Mouse (Mus musculus): ENCODE data around the gene 1700025G04Rik.
A peak's percentile ranks its signal among the peaks of the same experiment; 100 is the strongest.

Gene 1700025G04Rik

GRCm38 (mm10) chr1:152033731-152034130 is 56.2 kb downstream of the 1700025G04Rik start:
- DNase-seq (ENCODE audit: low read depth, low spot score): no peak

GRCm38 (mm10) chr1:152032144-152032543 is 57.8 kb downstream of the 1700025G04Rik start:
- DNase-seq (ENCODE audit: low read depth, low spot score): no peak

- DNase-seq (ENCODE audit: low read depth, low spot score): no peak
Observed at GRCm38 (mm10) chr1:152030546-152030945, 59.4 kb downstream of the 1700025G04Rik start.

DNA sequence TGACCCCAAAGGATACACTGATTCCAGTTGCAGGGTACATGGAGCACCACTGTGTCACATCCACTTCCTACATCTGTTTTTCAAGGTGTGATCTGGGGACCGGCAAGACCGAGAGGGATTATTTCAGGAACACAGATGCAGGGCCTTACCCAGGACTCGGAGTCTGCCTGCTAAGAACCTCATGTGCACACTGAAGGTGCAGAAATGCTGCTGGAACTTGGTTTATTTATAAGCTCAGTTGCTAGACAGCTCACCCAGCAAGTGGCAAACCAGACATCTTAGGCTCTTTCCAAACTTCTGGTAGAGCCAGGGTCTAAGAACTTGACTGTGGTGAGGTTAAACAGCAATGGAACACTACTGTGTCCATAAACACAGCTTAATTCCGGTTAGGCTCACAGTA is 61.2 kb downstream of the 1700025G04Rik start:
- DNase-seq (ENCODE audit: low read depth, low spot score): no peak

DNA sequence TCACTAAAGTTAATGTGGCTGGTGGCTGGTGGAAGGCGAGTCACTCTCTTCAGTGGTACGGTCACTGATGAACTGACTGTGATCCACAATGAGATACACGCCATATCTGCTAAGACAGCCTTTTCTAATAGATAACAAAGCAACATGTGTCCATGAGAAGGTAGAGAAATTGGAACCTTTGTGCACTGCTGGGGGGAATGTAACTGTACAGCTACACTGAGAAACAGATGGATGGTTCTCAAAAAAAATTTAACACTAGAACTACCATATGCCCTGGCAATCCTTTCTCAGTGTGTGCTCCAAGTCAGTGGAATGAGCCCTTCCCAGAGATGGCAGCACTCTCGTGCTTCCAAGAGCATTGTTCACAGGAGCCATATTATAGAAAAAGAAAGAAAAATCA is 63.2 kb downstream of the 1700025G04Rik start:
- no peak for DNase-seq (ENCODE audit: low read depth, low spot score)

DNA sequence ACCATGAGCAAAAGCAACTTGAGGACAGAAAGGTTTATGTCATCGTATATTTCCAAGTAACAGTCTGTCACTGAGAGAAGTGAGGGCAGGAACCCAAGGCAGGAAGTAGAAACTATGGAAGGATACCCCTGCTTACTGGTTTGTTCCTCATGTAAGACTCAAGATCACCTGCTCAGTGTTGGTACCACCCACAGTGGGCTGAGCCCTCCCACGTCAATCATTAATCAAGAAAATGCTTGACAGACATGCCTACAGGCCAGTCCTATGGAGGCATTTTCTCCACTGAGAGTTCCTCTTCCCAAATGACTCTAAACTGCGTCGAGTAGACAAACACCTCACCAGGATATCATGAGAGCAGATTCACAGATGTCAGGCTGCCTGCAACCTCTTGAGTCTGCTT is 64.6 kb downstream of the 1700025G04Rik start:
- DNase-seq (ENCODE audit: low read depth, low spot score): no peak

GRCm38 (mm10) chr1:152024019-152024787 is 65.7 kb downstream of the 1700025G04Rik start:
- DNase-seq (ENCODE audit: low read depth, low spot score): peak; percentile 13

DNA sequence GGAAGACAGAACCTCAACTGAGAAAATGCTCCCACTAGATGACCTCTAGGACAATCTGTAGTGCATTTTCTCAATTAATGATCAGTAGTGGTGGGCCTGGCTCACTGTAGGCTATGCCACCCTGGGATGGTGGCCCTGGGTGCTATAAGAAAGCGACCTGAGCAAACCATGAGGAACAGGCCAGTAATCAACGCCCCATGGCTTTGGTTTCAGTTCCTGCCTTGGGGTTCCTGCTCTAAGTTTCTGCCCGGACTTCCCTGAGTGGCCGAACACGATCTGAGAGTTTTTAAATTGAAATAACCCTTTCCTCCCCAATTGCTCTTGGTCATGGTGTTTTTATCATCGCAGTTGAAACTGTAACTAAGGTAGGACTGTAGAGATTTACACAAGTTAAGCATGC is 69.1 kb downstream of the 1700025G04Rik start:
- no peak for DNase-seq (ENCODE audit: low read depth, low spot score)

DNA sequence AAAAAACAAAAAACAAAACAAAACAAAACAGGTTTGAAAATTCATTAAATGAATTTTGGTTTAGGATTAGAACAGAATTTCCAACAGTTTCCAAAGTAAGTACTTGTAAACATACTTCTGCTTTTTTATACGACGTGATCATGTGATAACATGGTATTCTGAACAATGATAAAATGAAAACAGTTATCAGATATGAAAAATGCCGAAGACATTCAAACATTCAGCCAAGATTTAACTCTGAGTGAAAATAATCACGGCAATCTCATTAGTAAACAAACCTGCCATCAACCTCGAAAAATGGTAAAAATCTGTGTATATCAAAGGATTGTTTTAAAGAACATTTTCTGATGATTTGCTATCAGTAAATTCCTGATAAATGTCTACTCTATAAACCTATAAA is 69.9 kb downstream of the 1700025G04Rik start:
- DNase-seq (ENCODE audit: low read depth, low spot score): no peak

DNA sequence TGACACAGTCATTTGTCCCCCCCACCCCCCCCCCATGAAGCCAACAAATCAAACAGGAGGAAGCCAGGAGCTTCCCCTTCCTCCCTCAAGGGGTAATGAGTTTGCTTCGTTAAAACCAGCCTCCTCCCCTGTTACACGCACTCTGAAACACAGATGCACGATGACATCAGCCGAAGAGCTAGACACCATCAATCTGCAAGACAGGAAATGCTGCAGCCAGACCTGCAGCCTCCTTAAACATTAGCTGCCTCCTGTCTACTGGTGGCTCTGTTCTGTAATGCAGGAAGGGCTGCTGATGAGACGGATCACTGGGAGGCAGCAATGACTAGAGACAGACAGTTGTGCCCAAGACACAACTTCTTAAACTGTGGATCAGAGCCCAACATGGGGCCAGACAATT is 70.7 kb downstream of the 1700025G04Rik start:
- DNase-seq (ENCODE audit: low read depth, low spot score): no peak

DNA sequence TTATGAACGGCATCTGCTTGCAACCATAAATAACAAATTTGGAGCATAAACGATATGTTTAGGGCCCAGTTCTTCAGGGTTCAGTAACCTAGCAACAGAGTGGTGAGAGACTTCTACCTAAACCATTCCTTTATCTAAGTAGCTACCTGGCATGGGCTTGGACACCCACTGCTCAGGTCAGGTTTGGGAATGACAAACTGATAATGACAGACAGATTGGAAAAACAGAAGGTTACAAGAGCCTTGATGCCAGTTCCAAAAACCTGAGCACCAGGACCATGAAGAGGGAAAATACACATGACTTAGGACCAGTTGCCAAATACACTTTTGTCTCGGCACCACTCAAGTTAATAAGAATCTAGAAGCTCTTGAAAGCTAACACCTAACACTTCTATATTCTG is 71.6 kb downstream of the 1700025G04Rik start:
- no peak for DNase-seq (ENCODE audit: low read depth, low spot score)

GRCm38 (mm10) chr1:152016663-152017062 is 73.3 kb downstream of the 1700025G04Rik start:
- DNase-seq (ENCODE audit: low read depth, low spot score): no peak

- DNase-seq (ENCODE audit: low read depth, low spot score): no peak
Observed at GRCm38 (mm10) chr1:152015555-152016125, 74.3 kb downstream of the 1700025G04Rik start.

DNA sequence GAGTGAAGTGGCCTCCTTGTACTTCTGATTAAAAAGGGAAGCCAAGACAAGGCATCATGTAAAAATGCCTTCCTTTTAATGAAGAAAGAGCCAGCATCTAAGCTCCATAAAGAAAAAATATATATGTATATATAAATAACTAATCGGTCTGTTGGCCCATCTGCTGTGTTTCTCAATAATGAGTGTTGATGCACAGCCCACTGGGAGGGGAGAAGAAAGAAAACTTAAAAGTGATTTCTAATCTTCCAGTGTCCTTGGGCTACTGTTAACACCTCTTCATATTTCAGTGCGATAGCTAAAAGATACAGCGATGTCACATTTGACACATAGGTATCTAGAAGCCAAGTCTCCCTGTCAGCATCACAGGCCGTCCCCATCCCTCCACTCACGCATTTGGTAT is 78.2 kb downstream of the 1700025G04Rik start:
- no peak for DNase-seq (ENCODE audit: low read depth, low spot score)

DNA sequence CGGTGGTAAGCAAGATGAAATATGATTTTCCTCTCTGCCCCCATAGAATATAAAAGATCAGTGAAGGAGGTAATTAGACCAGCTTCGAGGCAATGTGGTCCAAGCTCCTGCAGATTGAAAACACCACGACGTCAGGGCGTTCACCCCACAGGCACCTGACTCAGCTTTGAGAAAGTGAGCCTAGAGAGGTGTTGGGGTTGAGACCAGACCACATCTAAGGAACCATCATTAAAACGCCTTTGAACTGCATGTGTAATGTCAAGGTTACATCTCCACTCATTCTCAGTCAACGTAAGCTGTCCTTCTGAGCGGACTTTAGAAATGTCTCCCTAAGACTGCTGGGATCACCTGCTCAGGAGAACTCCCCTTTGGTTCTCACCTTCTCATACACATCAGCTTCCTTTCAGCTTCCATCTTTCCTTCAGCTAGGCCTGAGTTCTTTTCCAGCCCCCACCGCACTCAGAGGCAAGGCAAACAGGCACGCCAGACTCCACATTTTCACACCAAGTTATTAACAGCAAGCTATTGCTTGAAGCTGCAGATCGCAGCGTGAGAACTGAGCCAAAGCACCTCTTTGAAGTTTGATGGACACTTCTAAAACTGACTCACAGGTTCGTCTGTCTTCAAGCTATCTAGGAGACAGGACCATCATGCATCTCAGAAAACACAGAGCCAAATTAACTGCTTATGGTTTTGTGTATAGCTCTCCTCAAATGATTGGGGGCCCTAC is 79.5 kb downstream of the 1700025G04Rik start:
- no peak for DNase-seq (ENCODE audit: low read depth, low spot score)

DNA sequence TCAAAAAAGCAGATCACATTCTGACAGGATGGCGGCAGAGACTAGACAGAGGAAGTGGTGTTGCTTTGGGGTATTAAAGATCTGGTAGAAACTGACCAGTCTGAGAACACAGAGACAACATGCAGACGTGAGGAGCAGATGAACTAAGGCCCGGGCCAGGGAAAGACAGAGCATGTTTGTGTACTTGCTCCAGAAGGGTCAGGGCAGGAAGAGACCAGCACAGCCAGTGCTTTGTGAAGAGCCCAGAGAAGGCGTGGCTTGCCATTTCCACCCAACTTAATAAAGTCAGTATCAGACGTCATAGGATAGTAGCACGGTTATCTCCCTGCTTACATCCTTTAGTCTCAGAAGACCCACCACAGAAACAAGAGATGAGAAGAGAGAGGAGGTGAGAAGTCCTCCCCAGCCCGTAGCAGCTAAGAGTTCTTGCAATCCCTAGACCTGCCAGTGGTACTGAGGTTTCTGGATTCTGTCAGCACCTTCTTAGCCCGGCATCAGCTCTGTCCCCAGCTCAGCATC is 81.4 kb downstream of the 1700025G04Rik start:
- no peak for DNase-seq (ENCODE audit: low read depth, low spot score)

- no peak for DNase-seq (ENCODE audit: low read depth, low spot score)
Observed at GRCm38 (mm10) chr1:152006529-152006928, 83.4 kb downstream of the 1700025G04Rik start.

GRCm38 (mm10) chr1:152004509-152004908 is 85.4 kb downstream of the 1700025G04Rik start:
- no peak for DNase-seq (ENCODE audit: low read depth, low spot score)

- no peak for DNase-seq (ENCODE audit: low read depth, low spot score)
Observed at GRCm38 (mm10) chr1:152000461-152000860, 89.5 kb downstream of the 1700025G04Rik start.

- no peak for DNase-seq (ENCODE audit: low read depth, low spot score)
Observed at GRCm38 (mm10) chr1:151999424-151999842, 90.5 kb downstream of the 1700025G04Rik start.

- DNase-seq (ENCODE audit: low read depth, low spot score): no peak
Observed at GRCm38 (mm10) chr1:151998721-151999206, 91.2 kb downstream of the 1700025G04Rik start.

- DNase-seq (ENCODE audit: low read depth, low spot score): no peak
Observed at GRCm38 (mm10) chr1:151997591-151997990, 92.3 kb downstream of the 1700025G04Rik start.

All from ZHBTc4 (cell line).